Mouse (Mus musculus) layer of hippocampus, postnatal 25 days (tissue): ENCODE measurements at regions not wholly inside any gene's neighbourhood (a gene's known extent, or its start where the extent isn't known, plus 50 kb on each side); places are given as distances from the start of the nearest gene placed in this dataset.
A peak's percentile ranks its signal among the peaks of the same experiment; 100 is the strongest.

Experiments used
- DNase-seq, 2 experiments: peaks; one replicate each; pipeline ENCODE4 v3.0.0; 2022; ENCODE audit warnings: mixed read lengths in 2 of 2, low spot score in 1 of 2; ENCODE audit errors: extremely low spot score in 1 of 2

- DNase-seq: no peak
These were observed 82.9 kb upstream of the Cryz start for GRCm38 (mm10) chr3:154513566-154513965.

GRCm38 (mm10) chr3:154510160-154510559 lies 86.4 kb upstream of the Cryz start:
- DNase-seq: no peak

GRCm38 (mm10) chr3:154509394-154509793 lies 87.1 kb upstream of the Cryz start:
- DNase-seq: no peak

GRCm38 (mm10) chr3:154493387-154493920 lies 103.1 kb upstream of the Cryz start:
- DNase-seq: no peak

- DNase-seq: no peak
These were observed 124.1 kb upstream of the Cryz start for GRCm38 (mm10) chr3:154472426-154472825.

GRCm38 (mm10) chr3:154467581-154468374 lies 128.7 kb upstream of the Cryz start:
- DNase-seq: peak in 1 of 2 experiments; percentile 56

- no peak for DNase-seq
These were observed 127.7 kb upstream of the Lhx8 start for GRCm38 (mm10) chr3:154458208-154458607.

GRCm38 (mm10) chr3:154453025-154453424 lies 122.6 kb upstream of the Lhx8 start:
- DNase-seq: no peak

- no peak for DNase-seq
These were observed 122.1 kb upstream of the Lhx8 start for GRCm38 (mm10) chr3:154452585-154452984.

- DNase-seq: no peak
These were observed 120.7 kb upstream of the Lhx8 start for GRCm38 (mm10) chr3:154451169-154451568.

GRCm38 (mm10) chr3:154443351-154444075 lies 113.1 kb upstream of the Lhx8 start:
- DNase-seq: no peak

GRCm38 (mm10) chr3:154441454-154441853 lies 111.0 kb upstream of the Lhx8 start:
- DNase-seq: no peak

GRCm38 (mm10) chr3:154440899-154441298 lies 110.4 kb upstream of the Lhx8 start:
- DNase-seq: no peak

GRCm38 (mm10) chr3:154430856-154431255 lies 100.4 kb upstream of the Lhx8 start:
- no peak for DNase-seq

- DNase-seq: no peak
These were observed 99.2 kb upstream of the Lhx8 start for GRCm38 (mm10) chr3:154429666-154430065.

- no peak for DNase-seq
These were observed 94.1 kb upstream of the Lhx8 start for GRCm38 (mm10) chr3:154424589-154424988.

- DNase-seq: no peak
These were observed 91.0 kb upstream of the Lhx8 start for GRCm38 (mm10) chr3:154421461-154421950.

GRCm38 (mm10) chr3:154418177-154418832 lies 87.8 kb upstream of the Lhx8 start:
- DNase-seq: no peak

GRCm38 (mm10) chr3:154414358-154414757 lies 83.9 kb upstream of the Lhx8 start:
- DNase-seq: no peak

GRCm38 (mm10) chr3:154410292-154410691 lies 79.8 kb upstream of the Lhx8 start:
- no peak for DNase-seq

- DNase-seq: no peak
These were observed 71.6 kb upstream of the Lhx8 start for GRCm38 (mm10) chr3:154402081-154402480.
